Mouse (Mus musculus): ENCODE results near the gene Tex261.
"Not testable (repeated sequence)": the region's sequence is repeated elsewhere in the genome, so short reads cannot be mapped to it uniquely, and the experiment has no call there.

Tex261 gene

DNA sequence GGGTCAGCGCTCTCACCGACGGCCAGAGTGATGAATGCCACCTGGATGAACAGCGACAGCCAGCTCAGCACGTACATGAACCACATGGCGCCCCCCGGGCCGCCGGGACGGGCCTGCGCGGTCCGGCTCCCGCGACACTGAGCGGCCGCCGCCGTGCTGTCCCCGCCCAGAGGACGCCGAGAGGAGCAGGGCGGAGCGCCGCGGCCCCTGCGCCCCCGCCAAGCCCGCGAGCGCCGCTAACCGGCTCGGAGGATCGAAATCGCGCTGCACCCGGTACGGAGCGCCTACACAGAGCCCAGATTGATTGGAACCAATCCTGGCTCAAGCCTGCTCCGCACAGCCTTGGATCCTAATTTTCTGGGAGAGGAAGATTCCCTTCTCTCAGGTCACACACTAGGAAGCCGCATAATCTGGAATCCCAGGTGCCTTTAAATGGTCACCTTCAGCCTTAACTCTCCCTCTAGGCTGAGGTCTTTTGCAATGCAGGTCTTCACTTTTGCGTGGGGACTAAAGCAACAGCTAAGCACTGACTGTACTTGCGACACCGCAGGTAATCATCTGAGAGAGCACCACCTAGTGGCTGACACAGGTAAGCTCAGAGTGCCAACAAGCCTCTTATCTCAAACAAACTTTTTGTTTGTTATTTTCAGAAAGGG lies at the start of gene Tex261:
Gene Tex261, minus strand, starts transcription at position 176 of the 656 bp plus-strand sequence.
- DNase-seq (ENCODE audit: low read depth, low spot score): peak; percentile 96

DNA sequence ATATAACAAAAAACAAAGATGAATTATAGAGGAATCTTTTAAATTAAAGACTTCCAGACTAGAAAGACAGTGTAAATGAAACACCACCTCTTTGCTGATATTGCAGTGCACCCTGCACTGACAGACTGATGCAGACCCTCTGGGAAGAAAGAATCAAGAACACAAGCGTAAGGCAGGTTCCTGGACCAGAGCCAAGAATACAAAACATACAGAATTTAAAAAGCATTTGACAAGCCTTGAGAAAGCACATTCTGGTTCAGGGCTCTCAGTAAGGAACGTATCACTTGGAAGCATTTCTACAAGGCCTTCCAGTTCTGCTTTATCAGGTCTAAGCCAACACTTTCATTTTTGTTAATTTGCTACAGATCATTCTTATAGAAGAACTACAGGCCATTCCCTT lies 46.2 kb upstream of the Tex261 start:
- DNase-seq (ENCODE audit: low read depth, low spot score): no peak

DNA sequence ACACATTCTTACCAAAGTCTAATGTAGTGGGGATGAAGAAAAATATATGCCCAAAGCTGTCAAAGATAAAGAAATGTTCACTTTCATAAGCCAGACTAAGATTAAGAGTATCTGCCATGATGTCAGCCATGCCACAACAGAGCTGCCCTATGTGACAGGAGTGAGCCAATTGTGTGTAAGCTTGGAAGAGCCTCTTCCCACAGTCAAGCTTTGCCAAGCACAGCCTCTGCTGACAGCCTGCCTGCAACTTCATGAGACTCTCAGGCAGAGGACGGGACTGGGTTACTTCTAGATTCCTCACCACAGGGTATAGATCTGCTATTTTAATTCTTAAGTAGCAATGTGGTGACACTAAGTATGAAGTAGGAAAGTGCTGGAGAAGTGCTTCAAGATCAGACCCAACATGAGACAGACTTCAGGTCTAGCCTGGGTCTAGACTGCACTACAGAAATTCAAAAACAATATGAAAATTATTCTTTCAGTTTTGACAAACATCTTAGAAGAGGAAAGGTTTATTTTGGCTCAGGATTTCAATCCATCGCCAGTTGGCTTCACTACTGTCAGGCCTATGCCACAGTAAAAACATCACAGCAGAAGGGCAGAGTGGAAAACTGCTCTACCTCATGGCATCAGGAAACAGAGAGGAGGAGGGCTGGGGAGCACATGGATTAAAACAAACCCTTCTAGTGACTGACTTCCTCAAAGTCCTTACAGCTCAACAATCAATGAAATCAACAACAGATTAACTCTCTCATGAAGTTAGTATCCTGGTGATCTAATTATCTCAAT lies 45.3 kb upstream of the Tex261 start:
- DNase-seq (ENCODE audit: low read depth, low spot score): peak; percentile 36

DNA sequence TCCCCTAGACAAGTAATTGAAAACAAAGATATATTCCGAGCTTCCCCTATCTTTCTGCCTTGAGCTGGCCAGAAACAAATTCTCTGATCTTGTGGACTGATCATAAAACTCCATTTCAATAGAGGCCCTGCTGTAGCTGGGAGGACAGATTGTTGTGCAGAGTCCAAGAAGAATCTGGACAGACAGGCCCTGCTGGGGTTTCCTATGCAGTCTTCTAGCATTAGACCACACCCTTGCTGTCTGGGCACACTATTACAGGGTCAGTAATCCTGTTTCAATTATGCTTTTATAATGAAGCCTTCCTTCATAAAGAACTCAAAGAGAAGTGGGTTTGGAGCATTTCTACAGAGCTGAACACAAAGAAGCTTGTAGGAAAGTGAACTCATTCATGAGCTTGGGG lies 43.4 kb upstream of the Tex261 start:
- DNase-seq (ENCODE audit: low read depth, low spot score): no peak

DNA sequence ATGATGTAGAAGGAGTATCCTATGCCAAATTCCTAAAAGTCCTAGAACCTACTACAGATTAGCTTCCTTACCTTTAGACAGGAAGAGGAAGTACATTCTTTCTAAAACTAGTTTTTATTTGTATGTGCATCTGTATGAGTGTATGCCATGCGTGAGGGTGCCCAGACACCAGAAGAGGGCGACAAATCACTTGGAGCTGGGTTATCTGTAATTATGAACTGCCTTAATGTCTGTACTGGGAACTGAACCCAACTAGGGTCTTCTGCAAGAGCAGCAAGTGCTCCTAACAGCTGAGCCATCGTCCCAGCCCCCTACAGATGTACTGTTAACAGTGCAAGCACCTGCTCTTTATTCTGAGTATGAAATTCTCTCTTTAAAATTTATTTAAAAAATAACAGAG lies 40.2 kb upstream of the Tex261 start:
- DNase-seq (ENCODE audit: low read depth, low spot score): no peak

DNA sequence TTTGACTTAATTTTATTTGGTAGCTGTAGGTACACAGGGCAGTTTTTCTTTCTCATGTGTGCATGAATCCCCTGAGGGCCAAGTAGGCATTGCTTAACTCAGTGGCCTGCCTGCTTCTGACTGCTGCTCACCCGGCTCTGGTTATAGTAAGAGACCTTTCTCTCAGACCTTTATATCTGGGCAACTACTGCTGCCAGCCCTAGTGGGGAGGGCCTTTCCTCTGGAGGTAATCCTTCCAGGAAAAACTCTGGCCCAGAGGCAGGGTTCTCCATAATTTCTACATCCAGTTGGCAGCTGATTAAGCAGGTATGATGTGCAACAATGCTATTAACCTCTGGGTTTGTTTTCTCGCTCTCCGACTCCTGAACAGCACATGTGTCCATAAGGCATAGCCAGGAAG lies 27.2 kb upstream of the Tex261 start:
- no peak for DNase-seq (ENCODE audit: low read depth, low spot score)

DNA sequence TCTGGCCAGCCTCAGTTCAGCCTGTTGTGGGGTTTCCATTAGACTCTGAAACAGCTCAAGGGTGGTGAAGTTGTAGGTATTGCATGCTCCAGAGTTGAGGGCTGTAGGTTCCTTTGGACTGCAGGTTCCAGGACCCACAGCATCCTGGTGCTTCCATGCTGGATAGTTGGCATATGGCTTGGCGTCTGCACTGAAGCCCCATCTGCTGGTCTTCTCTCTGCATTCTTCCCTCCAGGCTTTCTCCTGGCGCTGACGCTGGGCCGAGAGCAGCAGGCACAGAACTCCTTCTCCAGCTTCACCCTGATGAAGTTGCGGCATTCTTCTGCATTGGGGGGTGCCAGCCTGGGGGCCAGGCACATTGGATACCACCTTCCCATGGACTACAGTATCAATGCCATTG lies 26.4 kb upstream of the Tex261 start:
- DNase-seq (ENCODE audit: low read depth, low spot score): peak; percentile 65

DNA sequence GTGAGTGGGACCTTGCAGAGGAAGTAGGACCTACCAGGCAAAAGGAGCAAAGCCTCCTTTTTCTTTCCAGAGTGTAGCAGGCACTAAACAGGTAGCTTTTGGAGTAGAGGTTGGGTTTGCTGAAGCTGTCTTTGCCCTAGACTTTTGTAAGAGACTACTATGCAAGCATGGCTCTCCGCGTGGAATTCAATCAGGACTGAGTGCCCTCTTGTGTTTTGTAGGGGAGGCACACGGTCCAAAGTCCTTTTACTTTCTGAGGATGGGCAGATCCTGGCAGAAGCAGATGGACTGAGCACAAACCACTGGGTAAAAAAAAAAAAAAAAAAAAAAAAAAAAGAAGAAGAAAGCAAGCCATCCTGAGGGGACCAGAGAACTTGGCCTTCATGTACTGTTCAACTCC lies 21.1 kb upstream of the Tex261 start:
- DNase-seq (ENCODE audit: low read depth, low spot score): no peak

DNA sequence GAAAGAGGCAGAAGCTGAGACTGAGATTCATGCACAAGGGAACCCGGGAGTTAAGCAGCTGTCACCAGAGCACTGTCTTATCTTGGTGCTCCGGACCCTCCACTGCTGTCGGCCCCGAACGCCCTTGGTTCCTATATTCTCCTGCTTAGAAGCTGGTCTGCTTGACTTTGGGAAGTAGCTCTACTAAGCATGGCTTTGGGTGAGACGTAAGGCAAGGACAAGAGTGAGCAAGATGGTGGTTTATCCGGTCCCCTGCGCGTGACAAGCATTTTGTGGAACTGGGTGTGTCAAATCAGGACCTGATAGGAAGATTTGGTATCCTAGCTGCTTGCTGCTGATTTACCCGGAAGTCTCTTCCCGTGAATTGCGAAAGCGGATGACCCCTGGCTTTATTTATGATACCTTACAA lies 19.9 kb upstream of the Tex261 start:
- peak; percentile 71 for DNase-seq (ENCODE audit: low read depth, low spot score)

DNA sequence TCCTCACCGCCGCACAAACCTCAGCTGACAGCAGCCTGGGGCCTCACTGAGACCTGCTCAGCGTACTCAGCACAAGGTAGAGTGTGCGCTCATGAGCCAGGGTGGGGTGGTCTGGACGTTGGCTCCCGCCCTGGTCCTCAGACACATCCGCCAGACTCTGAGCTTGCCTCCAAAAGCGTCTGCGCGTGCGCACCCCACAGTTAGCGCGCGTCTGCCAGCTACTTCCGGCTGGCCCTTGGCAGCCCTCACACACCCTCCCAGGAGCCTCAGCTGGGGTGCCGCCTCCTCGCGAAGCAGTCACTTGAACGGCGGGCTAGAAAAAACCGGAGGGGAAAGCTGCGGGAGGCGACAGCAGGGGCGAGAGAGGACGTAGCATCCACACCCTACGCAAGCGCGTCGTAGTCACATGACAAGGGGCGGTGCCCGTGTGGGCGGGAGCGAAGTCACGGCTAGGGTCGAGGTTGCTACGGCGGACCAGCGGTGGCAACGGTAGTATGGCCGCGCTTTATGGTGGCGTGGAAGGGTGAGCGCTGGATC lies 19.2 kb upstream of the Tex261 start, which contains the start of gene Nagk:
Gene Nagk, plus strand, starts transcription at position 223 of the 537 bp plus-strand sequence.
- DNase-seq (ENCODE audit: low read depth, low spot score): peak; percentile 96

DNA sequence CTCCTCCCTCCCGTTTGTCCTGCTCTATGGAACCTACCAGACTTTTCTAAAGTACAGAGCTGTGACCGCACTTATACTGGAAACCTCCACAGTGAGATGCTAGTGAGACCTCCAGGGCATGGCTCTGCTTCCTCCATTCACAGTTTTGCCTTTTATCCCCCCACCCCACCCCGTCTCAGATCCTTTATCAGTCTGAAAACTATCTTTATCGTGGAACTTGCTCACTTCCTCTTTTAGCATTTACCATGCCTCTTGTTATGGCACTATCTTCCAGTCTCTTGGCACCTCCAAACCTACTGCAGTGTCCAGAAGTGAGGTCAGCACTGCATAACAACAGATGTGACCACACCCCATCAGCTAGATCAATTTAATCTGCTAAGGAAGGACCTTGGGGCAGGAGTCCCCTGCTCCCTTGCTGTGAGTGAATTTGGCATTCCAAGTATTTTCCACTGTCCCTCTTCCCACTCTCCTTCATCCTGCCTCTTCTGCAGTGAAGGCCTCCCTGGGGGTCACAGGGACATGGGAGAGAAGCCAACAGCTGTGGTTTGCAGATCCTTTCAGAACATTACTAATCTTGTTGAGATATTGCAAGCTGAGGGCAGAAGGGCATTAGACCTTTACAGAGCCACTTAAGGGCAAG lies 15.8 kb upstream of the Tex261 start:
- DNase-seq (ENCODE audit: low read depth, low spot score): no peak

DNA sequence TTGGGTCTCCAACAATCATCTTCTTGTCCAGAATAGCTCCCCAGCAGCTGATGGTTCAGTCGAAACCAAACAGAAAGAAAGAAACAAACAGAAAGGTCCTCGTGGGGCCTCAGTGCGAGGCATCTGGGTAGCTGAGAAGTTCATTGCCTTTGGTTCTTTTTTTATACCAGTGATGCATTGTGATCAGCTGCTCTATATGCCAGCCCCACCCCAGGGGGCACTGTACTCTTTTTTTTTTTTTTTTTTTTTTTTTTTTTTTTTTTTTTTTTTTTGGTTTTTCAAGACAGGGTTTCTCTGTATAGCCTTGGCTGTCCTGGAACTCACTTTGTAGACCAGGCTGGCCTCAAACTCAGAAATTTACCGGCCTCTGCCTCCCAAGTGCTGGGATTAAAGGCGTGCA lies 14.9 kb upstream of the Tex261 start:
- not testable (repeated sequence) for DNase-seq (ENCODE audit: low read depth, low spot score)

DNA sequence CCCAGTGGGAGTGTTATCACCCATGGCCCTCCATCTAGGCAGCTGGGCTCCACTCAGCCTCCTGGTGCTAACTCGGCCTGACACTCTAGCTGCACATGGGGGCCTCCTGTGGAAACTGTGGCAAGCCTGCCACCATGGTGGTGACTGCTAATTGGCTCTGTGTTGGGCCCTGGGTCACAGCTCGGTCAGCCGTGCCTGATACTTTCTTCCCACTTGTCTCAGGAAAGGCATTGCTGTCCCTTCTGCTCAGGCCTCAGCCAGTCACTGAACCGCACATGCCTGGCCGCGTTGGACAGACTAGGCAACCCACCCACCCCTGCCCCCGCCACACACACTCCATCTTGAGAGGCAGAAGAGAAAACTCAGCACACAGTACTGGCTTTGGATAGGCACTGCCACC lies 12.9 kb upstream of the Tex261 start:
- no peak for DNase-seq (ENCODE audit: low read depth, low spot score)

DNA sequence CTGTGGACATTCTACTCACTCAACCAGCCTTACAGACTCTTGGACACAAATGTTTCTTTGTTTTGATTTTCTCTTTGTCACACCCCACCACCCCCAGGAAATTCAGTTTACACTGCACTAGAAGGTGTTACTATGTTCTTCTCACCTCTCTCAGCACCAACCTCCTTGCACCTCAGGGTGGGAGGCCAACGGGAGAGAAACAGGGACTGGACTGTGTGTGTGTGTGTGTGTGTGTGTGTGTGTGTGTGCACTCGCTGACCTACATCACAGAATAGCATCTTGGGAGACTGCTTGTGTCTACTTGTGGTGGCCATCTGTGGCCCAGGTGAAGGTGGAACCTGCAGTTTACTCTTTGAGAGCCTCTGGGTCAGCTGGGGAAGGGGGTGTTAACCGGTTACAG lies 10.8 kb upstream of the Tex261 start:
- DNase-seq (ENCODE audit: low read depth, low spot score): no peak

DNA sequence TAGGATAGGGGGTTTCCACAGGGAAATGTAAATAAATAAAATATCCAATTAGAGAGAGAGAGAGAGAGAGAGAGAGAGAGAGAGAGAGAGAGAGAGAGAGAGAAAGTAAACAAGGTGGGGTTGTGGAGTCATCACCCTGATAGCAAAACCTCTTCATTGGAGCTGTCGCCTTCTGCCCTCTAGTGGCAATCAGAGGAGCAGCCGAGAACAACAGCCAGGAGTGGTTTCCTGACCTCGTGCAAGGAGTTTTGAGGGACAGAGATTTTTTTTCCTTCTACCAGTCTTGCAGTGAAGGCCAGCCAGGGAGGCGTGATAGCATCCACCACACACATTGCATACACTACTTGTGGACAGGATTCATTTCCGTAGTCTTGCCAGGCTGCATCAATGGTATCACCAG lies 3.4 kb upstream of the Tex261 start:
- DNase-seq (ENCODE audit: low read depth, low spot score): peak; percentile 70

DNA sequence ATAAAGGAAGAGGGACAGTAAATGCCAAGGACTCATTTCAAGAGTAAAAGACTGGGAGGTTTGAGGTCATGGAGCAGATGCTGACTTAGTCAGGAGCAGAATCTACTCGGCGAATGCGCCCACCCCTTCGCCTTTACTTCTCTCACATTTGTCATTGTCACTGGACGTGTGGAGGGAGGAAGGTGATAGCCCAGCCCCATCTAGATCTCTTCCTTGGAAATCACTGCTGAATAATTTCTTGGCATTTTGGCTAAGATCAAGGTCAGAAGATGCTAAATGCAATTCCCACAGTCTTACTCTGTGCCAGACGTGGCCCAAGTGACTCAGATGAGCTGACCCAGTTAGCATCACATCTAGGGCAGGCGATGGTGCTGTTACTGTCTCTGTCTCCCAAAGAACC lies 2.7 kb upstream of the Tex261 start:
- DNase-seq (ENCODE audit: low read depth, low spot score): peak; percentile 64

DNA sequence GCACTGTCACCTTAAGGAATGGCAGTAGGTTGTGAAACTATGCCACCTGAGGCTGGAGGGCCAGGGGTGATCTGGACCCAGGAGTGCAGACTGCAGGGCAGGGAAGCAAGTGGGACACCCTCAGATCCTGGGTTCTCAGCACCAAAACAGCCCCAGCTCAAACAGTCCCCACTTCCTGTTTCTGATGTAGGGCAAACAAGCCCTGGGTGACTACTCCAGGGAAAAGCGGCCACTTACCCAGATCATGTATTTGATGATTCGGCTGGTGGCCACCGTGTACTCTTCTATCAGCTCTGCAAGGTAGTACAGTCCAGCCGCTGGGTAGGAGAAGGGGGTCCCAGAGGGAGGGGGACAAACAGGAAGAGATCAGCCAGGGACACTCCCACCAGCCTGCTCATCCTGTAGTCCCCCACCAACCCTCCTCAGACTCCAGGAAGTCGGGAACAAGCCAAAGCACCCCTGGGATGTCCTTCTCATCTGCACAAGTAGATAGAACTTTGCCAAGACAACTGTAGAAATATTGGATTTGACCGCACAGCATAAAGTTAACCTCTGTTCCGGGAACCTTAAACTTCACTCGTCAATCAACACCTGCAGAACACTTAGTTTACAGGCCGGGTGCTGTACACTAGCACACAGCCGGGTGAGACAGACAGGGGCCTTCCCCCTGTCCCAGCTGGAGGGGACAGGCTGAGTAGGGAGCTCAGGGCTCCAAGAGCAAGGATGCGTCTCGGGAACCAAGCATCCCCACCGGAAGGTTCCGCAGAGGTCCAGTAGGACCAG lies 641 bp downstream of the Tex261 start:
- no peak for DNase-seq (ENCODE audit: low read depth, low spot score)

DNA sequence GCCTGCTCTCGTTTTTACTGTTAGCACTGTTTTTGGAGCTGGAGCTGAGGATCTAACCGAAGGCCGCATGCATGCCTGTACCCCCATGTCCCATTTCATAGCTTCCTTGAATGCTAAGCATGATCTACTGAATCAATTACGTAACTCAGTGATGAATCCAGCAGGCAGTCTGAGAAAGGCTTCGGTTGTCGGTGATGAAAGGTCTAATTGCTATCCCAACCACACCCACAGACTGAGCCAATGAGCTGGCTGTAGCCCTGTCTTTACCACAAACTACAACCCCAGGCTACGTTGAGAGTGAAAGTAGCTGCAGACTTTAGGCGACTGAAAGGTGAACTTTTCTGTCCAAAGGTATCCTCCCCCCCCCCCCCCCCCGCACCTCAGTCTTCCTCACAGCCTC lies 1.5 kb downstream of the Tex261 start:
- DNase-seq (ENCODE audit: low read depth, low spot score): peak; percentile 18

DNA sequence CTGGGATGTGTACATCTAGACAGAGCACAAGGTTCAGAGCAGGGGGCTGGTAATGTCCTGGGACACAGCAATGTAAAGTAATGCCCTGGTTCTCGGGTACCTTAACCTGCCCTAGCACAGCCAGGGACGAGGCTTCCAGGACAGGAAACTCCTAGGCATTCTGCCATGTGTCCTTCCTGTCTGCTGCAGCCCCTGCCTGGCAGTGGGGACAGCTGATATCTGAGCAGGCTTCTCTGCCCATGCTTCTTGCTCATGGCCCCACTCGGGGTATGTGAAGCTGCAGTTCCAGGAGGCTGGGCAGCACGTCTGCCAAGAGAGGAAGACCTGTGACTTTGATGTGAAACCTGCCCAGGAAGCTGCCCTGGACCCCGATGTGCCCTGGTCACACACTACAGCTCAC lies 7.1 kb downstream of the Tex261 start:
- no peak for DNase-seq (ENCODE audit: low read depth, low spot score)

DNA sequence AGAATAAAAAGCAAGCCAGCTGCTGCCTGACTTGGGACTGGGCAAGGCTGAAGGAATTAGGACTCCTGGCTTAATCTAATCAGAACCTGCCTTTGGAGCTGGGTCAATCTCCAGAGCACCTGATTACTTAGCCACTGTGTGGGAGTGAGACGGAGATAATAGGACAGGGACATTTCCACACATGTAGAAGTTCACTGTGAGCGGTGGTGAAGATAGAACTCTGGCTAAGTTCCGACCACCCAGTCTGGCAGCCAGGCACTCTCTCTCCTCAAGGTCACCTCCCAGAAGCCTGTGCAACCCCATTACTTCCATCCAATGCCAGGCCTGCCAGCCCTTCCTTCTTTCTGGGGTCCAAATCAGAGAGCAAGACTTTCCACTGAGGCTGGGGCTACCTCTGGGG lies 8.6 kb downstream of the Tex261 start:
- DNase-seq (ENCODE audit: low read depth, low spot score): no peak

DNA sequence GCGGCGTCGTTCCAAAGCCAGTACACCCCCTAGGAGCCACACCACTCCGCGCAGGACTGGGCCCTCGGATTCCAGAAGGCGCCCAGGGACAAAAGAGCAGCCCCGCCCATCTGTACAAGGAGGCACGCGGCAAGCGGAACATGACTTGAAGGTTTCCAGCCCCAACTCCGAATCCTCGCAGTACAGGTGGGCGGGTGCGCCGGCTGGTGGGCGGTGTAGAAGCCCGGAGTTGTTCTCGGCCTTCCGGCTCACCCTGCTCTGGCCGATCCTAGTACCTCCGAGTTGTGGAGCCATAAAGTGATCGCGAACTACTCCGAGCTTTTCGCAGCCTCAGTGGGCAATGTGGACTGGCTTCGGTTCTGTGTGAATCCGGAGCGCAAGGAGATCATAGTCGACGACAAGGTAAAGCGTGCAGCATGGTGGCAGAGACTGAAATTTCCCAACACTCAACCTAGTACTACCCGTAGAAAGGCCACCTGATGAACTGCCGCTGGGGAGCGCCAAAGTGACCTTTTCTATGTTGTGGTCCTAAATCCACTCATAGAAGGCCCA lies 12.7 kb downstream of the Tex261 start:
- no peak for DNase-seq (ENCODE audit: low read depth, low spot score)
